Mouse (Mus musculus) neural tube, embryonic 15.5 days (tissue): ENCODE results near the gene Selenoo. TPM values are rescaled to one million over a fixed set of nuclear protein-coding genes. Genes with fewer than 3 reads are reported as not detected.

ENCODE experiments used
- ATAC-seq: fragments of 200-750 bp; cut with Nextera tagmentation; 2 replicates; pipeline ENCODE4 v1.8.0; 2017; ENCODE audit warnings: mild to moderate bottlenecking, moderate TSS enrichment, moderate library complexity; ENCODE audit not compliant: low FRiP score
- H3K27ac ChIP-seq: fragments of 300-500 bp; sonication (generic); replicated peaks from 2 replicates; pipeline ENCODE4 v1.5.1; 2015; ENCODE audit warnings: mild to moderate bottlenecking, inconsistent platforms
- H3K27me3 ChIP-seq: fragments of 300-500 bp; sonication (generic); replicated peaks from 2 replicates; pipeline ENCODE4 v1.6.1; 2015; ENCODE audit warnings: inconsistent platforms
- H3K36me3 ChIP-seq: fragments of 300-500 bp; sonication (generic); 2 replicates; pipeline ENCODE4 v1.6.1; 2015; ENCODE audit warnings: inconsistent platforms
- H3K4me1 ChIP-seq: fragments of 300-500 bp; sonication (generic); 2 replicates; pipeline ENCODE4 v1.6.1; 2015; ENCODE audit warnings: inconsistent platforms
- H3K4me2 ChIP-seq: fragments of 300-500 bp; sonication (generic); 2 replicates; pipeline ENCODE4 v1.6.1; 2015; ENCODE audit warnings: inconsistent platforms, mild to moderate bottlenecking, moderate library complexity
- H3K4me3 ChIP-seq: fragments of 300-500 bp; sonication (generic); replicated peaks from 2 replicates; pipeline ENCODE4 v1.5.1; 2015; ENCODE audit warnings: mild to moderate bottlenecking, inconsistent platforms
- H3K9ac ChIP-seq: fragments of 300-500 bp; sonication (generic); replicated peaks from 2 replicates; pipeline ENCODE4 v1.6.1; 2015; ENCODE audit warnings: mild to moderate bottlenecking, inconsistent platforms
- H3K9me3 ChIP-seq: fragments of 300-500 bp; sonication (generic); replicated peaks from 2 replicates; pipeline ENCODE4 v1.6.1; 2016; ENCODE audit warnings: inconsistent platforms
- WGBS: fragments of 180-500 bp; shearing (Covaris S2); methylation state at CpG from one replicate; pipeline ENCODE4 v1.1.7; 2015; ENCODE audit warnings: mixed read lengths; 5-methylcytosine and 5-hydroxymethylcytosine counted together
- polyA plus RNA-seq: library from polyadenylated mRNA; unstranded; fragments of >200 nt; fragmentation: Nextera tagmentation; extraction: Ambion mirVana; gene quantifications from 2 replicates; pipeline ENCODE4 v1.2.1, GENCODE M21; 2015

The Selenoo gene
- polyA plus RNA-seq = 16.9 and 19.7 TPM in 2 replicates

DNA sequence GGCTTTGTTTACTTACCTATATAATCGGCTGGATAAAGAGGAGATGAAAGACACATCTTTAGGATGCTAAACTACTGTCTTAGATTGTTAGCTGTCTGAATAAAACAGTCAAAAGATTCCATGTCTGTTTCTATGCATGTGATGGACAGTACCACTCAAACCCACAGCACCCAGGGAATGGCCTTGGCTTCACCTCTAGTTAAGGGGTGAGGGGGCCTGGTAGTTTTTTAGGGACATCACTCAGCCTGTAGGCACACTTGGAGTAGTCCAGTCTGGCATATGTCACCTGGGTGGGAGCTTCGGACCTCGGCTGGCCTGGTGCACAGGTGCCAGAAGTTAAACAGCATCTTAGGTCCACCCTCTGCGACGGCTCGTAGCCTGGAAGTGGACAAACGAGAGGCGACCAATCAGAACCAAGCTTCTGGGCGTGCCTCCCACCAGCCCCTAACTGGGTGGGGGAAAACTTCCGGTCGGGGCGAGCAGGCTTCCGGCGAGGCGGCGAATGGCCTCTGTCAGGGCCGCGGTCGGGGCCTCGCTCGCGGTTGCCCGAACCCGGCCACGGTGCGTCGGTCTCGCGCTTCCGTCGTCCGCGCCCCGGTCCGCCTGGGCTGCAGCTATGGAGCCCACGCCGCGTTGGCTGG lies at the start of gene Selenoo:
TSS of gene Selenoo (plus strand) at position 478 of the 641 bp plus-strand sequence.
- Histone ChIP-seq H3K4me2 (peak within 1 kb of the TSS; percentile 97), H3K36me3 (peaks cover 57% of the 10 kb centered on the region), H3K27me3 (no peaks in the 10 kb centered on the region), H3K4me1 (peaks cover 31% of the 10 kb centered on the region), H3K4me3 (peak within 1 kb of the TSS; percentile 99), H3K9ac (peak within 1 kb of the TSS; percentile 97), H3K9me3 (no peaks in the 10 kb centered on the region), H3K27ac (peak within 1 kb of the TSS; percentile 84)
- ATAC-seq = peak; percentile 93
- 2% methylated on average over 38 of the region's 38 CpGs for WGBS

DNA sequence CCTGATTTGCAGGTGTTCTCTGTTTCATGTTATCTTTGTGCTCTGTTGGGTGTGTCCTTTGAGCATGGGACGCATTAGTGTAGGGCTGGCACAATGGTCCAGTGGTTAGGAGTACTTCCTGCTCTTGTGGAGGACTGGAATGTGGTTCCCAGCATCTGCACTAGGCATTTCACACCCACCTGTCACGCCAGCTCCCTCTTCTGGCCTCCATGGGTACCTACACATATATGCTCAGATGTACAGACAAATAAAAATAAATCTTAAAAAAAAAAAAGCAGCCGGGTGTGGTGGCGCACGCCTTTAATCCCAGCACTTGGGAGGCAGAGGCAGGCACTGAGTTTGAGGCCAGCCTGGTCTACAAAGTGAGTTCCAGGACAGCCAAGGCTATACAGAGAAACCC lies 44.5 kb upstream of the Selenoo start:
- Histone ChIP-seq H3K4me2 (no peak overlapping the region), H3K9ac (no peak overlapping the region), H3K9me3 (no peaks in the 10 kb centered on the region), H3K4me3 (no peak overlapping the region), H3K36me3 (no peaks in the 10 kb centered on the region), H3K27me3 (no peaks in the 10 kb centered on the region), H3K4me1 (no peaks in the 10 kb centered on the region), H3K27ac (no peak overlapping the region)
- 79% methylated on average over 5 of the region's 5 CpGs for WGBS
- no peak for ATAC-seq

DNA sequence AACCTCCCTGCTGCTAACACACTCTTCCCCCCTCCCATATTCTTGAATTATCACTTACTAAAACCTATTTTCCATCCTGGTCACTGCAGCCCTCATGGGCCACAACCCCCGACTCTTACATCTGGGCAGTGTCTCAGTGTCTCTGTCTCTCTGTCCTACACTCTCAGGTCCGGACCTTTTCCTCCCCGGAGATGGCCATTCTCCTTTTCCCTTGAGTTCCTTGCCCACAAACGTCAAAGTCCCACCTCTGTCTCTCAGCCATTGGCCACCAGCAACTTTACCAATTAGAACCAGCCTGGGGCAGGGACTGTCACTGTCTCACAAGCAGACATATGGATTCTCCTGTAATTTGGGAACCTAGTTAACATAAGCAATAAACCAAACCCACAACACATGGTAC lies 42.5 kb upstream of the Selenoo start:
- no peak overlapping the region for H3K9ac ChIP-seq
- H3K27ac ChIP-seq = no peak overlapping the region
- H3K36me3 ChIP-seq = no peaks in the 10 kb centered on the region
- no peak for ATAC-seq
- H3K4me3 ChIP-seq = no peak overlapping the region
- WGBS = 76% methylated on average over 4 of the region's 4 CpGs
- H3K9me3 ChIP-seq = no peaks in the 10 kb centered on the region
- no peaks in the 10 kb centered on the region for H3K4me1 ChIP-seq
- H3K27me3 ChIP-seq = no peaks in the 10 kb centered on the region
- H3K4me2 ChIP-seq = no peak overlapping the region

DNA sequence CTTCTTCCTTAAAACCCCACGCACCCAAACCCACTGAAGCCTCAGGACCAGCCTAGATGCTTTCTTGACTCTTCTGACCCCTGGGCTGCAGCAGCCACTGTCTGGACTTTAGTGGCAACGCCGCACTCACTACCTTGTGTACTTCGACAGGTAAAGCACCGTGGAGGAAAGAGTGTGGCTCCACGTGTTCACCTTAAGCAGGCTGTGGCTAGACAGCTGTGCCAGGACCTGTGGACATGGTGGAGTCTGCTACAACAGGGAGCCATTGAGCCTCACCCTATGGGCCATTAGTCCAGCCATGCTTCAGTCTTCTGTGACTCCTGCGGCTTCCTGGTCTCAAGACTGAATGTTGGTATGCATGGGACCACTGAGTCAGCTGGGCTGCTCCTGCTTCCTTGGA lies 34.2 kb upstream of the Selenoo start:
- H3K27ac ChIP-seq = no peak overlapping the region
- no peak overlapping the region for H3K4me2 ChIP-seq
- H3K27me3 ChIP-seq = 0 out of 2 replicates have a peak, but pooled peaks cover 12% of the 10 kb centered on the region
- ATAC-seq = no peak
- H3K9me3 ChIP-seq = no peaks in the 10 kb centered on the region
- H3K4me1 ChIP-seq = peaks cover 9% of the 10 kb centered on the region
- H3K9ac ChIP-seq = no peak overlapping the region
- 92% methylated on average over 7 of the region's 7 CpGs for whole genome bisulfite sequencing
- no peaks in the 10 kb centered on the region for H3K36me3 ChIP-seq
- H3K4me3 ChIP-seq = no peak overlapping the region

DNA sequence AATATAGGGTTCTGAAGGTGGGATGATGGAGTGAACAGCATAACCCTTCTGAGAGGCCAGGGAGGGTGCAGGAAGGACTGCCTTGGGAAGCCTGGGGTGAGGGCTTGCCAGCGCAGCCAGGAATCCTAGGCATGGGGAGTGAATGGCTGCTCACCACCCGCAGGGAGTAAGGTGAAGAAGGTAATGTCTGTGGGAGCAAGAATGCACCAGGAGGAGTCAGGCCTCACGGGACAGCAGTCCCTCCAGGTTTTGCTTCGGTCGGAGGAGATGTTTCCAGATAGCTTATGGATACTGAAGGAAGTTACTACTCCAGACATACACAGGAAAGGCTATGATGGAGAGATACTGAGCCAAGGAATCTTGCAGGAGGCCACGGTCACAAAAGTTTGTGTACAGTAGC lies 30.1 kb upstream of the Selenoo start:
- Histone ChIP-seq H3K4me1 (peaks cover 26% of the 10 kb centered on the region), H3K36me3 (no peaks in the 10 kb centered on the region), H3K27ac (peak overlapping the region; percentile 81; the same call in 1 of the 2 replicates), H3K4me2 (peak overlapping the region; percentile 82), H3K9ac (peak overlapping the region; percentile 78; the same call in 1 of the 2 replicates), H3K4me3 (peak overlapping the region; percentile 72), H3K27me3 (0 out of 2 replicates have a peak, but pooled peaks cover 17% of the 10 kb centered on the region), H3K9me3 (no peaks in the 10 kb centered on the region)
- no peak for ATAC-seq
- 26% methylated on average over 6 of the region's 6 CpGs for WGBS

DNA sequence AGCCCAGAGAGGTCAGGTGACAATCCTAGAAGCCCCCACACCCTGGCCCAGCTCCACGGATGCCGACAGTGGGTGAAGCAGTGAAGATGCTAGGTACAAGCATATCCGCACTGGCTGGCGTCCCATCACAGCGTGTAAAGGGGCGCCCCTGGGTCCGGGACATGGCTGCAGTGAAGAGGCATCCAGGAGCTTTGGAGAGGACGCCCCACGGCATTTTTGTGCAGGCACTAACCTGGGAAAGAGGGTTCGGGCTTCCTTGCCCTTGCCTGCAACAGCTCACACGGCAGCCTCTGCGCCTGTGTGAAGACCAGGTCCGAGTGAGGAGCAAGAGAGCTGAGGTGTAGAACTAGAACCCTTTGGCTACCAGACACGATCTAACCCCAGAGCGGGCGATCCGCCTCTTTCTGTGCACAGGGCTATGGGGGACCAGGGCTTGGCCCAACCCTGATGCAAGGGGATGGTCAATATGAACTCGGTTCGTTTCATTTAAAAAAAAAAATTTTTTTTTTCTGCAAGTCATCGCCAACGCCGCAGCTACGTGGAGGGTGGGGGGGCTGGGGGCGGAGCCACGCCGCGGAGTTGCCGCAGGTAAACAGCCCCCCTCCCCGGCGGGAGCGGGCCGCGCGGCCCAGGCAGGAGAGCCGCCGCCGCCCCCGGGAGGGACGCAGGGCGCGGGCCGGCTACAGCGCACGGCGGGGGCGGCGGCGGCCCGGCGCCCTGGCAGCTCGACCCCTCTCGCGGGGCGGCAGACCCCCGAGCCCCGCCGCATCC lies 29.5 kb upstream of the Selenoo start, which contains the start of gene Panx2:
TSS of gene Panx2 (plus strand) at position 574 of the 771 bp plus-strand sequence.
- Histone ChIP-seq H3K27me3 (peaks cover 22% of the 10 kb centered on the region; the same call in 1 of the 2 replicates), H3K4me1 (peaks cover 26% of the 10 kb centered on the region), H3K4me3 (peak within 1 kb of the TSS; percentile 72), H3K9me3 (no peaks in the 10 kb centered on the region), H3K27ac (peak within 1 kb of the TSS; percentile 81), H3K9ac (peak within 1 kb of the TSS; percentile 78), H3K36me3 (no peaks in the 10 kb centered on the region), H3K4me2 (peak within 1 kb of the TSS; percentile 82)
- WGBS = under 1% methylated on average over 46 of the region's 57 CpGs
- ATAC-seq = peak; percentile 65

DNA sequence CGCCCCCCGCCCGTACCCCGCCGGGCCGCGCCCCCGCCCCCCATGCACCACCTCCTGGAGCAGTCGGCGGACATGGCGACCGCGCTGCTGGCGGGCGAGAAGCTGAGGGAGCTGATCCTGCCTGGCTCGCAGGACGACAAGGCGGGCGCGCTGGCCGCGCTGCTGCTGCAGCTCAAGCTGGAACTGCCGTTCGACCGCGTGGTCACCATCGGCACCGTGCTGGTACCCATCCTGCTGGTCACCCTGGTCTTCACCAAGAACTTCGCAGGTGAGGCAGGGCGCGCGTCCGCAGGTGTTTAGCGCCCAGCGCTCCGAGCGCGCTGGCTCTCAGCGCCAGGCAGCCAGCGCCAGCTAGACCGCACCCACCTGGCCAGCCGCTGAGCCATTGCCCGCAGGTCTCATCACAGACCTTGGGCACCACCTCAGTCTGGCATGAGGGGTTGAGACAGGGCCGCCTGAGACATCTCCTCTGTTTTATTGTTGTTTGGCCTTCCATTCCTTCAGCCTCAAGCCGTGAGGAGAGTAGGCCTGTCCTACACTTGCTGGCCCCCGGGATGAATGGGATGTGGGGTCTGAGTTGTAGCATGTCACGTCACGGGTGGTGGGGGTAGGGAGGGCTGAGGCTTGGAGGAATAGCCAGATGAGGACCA lies 28.7 kb upstream of the Selenoo start:
- peak; percentile 58 for ATAC-seq
- Histone ChIP-seq H3K4me1 (peaks cover 26% of the 10 kb centered on the region), H3K9me3 (no peaks in the 10 kb centered on the region), H3K4me2 (peak overlapping the region; percentile 82), H3K27ac (peak overlapping the region; percentile 81), H3K4me3 (peak overlapping the region; percentile 72), H3K36me3 (no peaks in the 10 kb centered on the region), H3K27me3 (peaks cover 20% of the 10 kb centered on the region; the same call in 1 of the 2 replicates), H3K9ac (peak overlapping the region; percentile 78)
- 1% methylated on average over 46 of the region's 48 CpGs for WGBS

DNA sequence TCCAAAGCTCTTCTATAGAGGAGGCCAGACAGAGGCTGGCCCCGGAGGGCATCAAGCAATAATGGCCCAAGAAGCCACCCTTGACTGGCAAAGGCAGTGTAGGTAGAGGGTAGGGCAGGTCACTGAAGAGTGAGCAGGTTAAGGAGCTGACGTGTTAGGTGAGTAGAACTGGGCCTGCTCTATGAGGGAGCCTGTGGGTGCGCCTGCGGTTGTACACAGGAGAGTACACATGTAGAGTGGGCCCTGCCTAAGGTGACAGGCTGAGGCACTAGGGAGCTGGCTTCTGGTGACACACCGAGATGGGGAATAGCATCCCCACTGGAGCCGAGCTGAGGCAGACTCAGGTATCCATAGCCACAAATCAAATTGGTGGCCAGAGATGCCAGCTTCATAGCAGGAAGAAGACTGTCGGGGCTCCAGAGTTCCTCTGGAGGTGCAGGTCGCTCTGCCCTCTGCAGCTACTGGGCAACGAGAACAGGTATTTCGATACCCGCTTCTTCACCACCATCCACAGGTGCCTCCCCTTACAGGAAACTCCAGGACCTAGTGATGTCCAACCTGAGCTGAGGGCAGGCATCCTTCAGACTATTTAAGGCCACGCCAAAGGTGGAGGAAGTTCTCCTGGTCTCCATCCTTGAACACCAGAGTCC lies 27.9 kb upstream of the Selenoo start:
- Histone ChIP-seq H3K9me3 (no peaks in the 10 kb centered on the region), H3K9ac (peak overlapping the region; percentile 78), H3K4me3 (peak overlapping the region; percentile 72), H3K36me3 (no peaks in the 10 kb centered on the region), H3K4me2 (peak overlapping the region; percentile 82), H3K27me3 (peaks cover 26% of the 10 kb centered on the region), H3K4me1 (peaks cover 26% of the 10 kb centered on the region), H3K27ac (0 out of 2 replicates have a peak overlapping the region, but pooled peaks have one; percentile 81)
- peak; percentile 21 for ATAC-seq
- WGBS = 89% methylated on average over 12 of the region's 12 CpGs

DNA sequence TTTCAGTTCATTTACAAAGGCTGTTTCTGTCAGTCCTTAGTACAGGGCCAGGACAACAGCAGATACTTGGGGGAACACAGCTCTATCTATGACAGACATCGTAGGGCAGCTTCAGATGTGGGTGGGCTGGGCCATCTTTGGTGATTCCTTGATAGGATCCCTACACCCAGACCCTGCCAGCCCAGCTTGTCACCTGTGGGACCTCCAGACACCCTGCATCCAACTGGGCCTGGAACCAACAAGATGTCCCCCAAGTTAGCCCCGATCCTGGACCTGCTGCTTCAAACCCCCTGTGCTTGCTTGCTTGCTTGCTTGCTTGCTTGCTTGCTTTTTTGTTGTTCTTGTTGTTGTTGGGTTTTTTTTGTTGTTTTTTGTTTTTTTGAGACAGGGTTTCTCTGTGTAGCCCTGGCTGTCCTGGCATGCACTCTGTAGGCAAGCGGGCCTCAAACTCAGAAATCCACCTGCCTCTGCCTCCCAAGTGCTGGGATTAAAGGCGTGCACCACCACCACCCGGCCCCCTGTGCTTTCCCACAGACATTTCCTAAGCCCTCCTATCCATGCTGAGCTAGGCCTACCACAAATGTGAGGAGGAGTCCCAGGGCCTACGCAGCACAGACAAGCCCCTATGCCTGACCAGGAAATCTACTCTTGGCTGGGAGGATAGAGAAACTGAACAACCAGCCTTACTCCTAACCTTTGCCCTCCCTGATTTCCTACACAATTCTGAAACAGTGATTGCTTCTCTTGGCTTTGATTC lies 26.9 kb upstream of the Selenoo start:
- H3K27me3 ChIP-seq = peaks cover 36% of the 10 kb centered on the region
- no peak overlapping the region for H3K9ac ChIP-seq
- H3K27ac ChIP-seq = no peak overlapping the region
- peaks cover 26% of the 10 kb centered on the region for H3K4me1 ChIP-seq
- H3K4me3 ChIP-seq = no peak overlapping the region
- H3K9me3 ChIP-seq = no peaks in the 10 kb centered on the region
- no peak for ATAC-seq
- H3K36me3 ChIP-seq = no peaks in the 10 kb centered on the region
- 86% methylated on average over 6 of the region's 6 CpGs for WGBS
- peak overlapping the region; percentile 82 for H3K4me2 ChIP-seq

DNA sequence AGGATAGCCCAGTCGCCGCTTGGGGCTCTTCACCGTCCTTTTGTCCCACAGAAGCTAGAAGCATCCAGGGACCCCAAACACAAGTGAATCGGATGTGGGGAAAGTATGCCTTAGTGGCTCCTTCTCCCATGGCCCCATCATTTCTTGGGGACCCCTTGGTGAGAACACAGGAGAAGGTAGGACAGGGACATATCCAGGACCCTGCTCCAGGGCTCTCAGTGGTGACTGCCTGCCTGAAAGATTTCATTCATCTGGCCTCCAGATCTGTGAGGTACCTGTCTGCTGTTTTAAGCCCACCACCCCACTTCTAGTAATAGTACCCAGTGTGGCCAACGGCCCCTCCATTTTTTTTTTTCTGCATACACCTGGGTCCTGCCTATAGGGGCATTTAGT lies 26.4 kb upstream of the Selenoo start:
- Histone ChIP-seq H3K36me3 (no peaks in the 10 kb centered on the region), H3K27me3 (peaks cover 38% of the 10 kb centered on the region), H3K27ac (no peak overlapping the region), H3K4me3 (no peak overlapping the region), H3K9ac (no peak overlapping the region), H3K4me1 (peaks cover 26% of the 10 kb centered on the region), H3K9me3 (no peaks in the 10 kb centered on the region), H3K4me2 (no peak overlapping the region)
- ATAC-seq = no peak
- WGBS = 82% methylated on average over 5 of the region's 5 CpGs
